Mouse (Mus musculus) induced T-regulatory cell, adult 2 months (primary cell): Measurements from ENCODE around the gene Mest.

Source experiments
- DNase-seq: peaks from one replicate; pipeline ENCODE4 v3.0.0-alpha.2; 2012; ENCODE audit warnings: low read depth

Gene Mest

GRCm38 (mm10) chr6:30723331-30723730 is at the start of gene Mest:
Gene Mest (plus strand): TSS chr6:30723547.
- DNase-seq = no peak

GRCm38 (mm10) chr6:30673764-30674561 is 49.4 kb upstream of the Mest start:
- no peak for DNase-seq

- DNase-seq = no peak
Observed at GRCm38 (mm10) chr6:30674714-30675280, 48.5 kb upstream of the Mest start.

- no peak for DNase-seq
Observed at GRCm38 (mm10) chr6:30675281-30675771, 48.0 kb upstream of the Mest start.

GRCm38 (mm10) chr6:30676506-30676905 is 46.8 kb upstream of the Mest start:
- no peak for DNase-seq

GRCm38 (mm10) chr6:30677591-30677990 is 45.8 kb upstream of the Mest start:
- no peak for DNase-seq

GRCm38 (mm10) chr6:30678482-30678881 is 44.9 kb upstream of the Mest start:
- DNase-seq = no peak

GRCm38 (mm10) chr6:30679567-30679966 is 43.8 kb upstream of the Mest start:
- no peak for DNase-seq

- DNase-seq = no peak
Observed at GRCm38 (mm10) chr6:30680442-30680841, 42.9 kb upstream of the Mest start.

GRCm38 (mm10) chr6:30681935-30682900 is 41.1 kb upstream of the Mest start:
- peak; percentile 27 for DNase-seq

- no peak for DNase-seq
Observed at GRCm38 (mm10) chr6:30684570-30684969, 38.8 kb upstream of the Mest start.

GRCm38 (mm10) chr6:30687198-30687597 is 36.1 kb upstream of the Mest start:
- no peak for DNase-seq

- no peak for DNase-seq
Observed at GRCm38 (mm10) chr6:30692826-30693225, 30.5 kb upstream of the Mest start.

- peak; percentile 97 for DNase-seq
Observed at GRCm38 (mm10) chr6:30693350-30693991, 29.9 kb upstream of the Mest start, which contains the start of gene Cep41. Gene Cep41 (minus strand): TSS chr6:30693749.

- no peak for DNase-seq
Observed at GRCm38 (mm10) chr6:30694209-30694608, 29.1 kb upstream of the Mest start.

GRCm38 (mm10) chr6:30695124-30695523 is 28.2 kb upstream of the Mest start:
- no peak for DNase-seq

GRCm38 (mm10) chr6:30697464-30697863 is 25.9 kb upstream of the Mest start:
- DNase-seq = no peak

GRCm38 (mm10) chr6:30698036-30698435 is 25.3 kb upstream of the Mest start:
- DNase-seq = no peak

GRCm38 (mm10) chr6:30700182-30700581 is 23.2 kb upstream of the Mest start:
- no peak for DNase-seq

GRCm38 (mm10) chr6:30702881-30703280 is 20.5 kb upstream of the Mest start:
- no peak for DNase-seq

GRCm38 (mm10) chr6:30703476-30703875 is 19.9 kb upstream of the Mest start:
- DNase-seq = no peak
